Mouse (Mus musculus): Measurements from ENCODE around the gene Arap2.
"Not testable (repeated sequence)": the region's sequence is repeated elsewhere in the genome, so short reads cannot be mapped to it uniquely, and the experiment has no call there.

Arap2 gene

DNA sequence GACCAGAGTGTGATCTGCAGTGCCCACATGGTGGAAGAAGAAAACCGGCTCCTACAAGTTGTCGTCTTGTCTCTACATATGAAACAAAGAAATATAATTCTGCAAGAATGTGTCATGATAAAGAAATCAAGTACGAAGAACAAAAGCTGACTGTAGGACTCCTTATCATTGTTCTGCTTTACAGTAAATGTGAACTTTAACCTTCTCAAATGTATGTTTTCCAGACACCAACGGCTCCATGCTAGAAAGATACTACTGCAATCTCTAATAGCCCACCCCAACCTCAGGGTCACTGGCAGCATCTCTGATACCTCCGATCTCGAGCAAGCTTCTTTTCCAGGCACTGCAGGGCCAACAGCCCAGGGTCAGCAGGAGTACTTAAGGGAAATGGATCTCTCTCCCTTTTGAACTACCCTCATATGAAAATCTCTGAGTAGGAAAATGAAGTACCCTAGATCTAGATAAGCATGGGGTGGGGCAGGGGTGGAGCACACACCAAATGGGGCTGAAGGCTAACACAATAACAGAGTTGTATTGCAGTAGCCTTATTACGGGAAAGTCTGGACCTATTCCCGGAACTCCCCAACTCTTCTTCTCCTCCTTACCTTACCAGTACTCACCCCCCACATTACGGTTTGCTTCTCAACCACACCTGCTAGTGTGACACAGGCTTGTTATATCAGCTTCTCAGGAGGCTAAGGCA is 22.6 kb downstream of the Arap2 start:
- DNase-seq (ENCODE audit: low spot score in 2 of 2), result no peak

GRCm38 (mm10) chr5:62739451-62740415 is 26.2 kb downstream of the Arap2 start:
- DNase-seq (ENCODE audit: low spot score in 2 of 2), result no peak

- DNase-seq (ENCODE audit: low spot score in 2 of 2), result not testable (repeated sequence)
Measured at GRCm38 (mm10) chr5:62730573-62730972, 35.4 kb downstream of the Arap2 start.

- DNase-seq (ENCODE audit: low spot score in 2 of 2), result no peak
Measured at GRCm38 (mm10) chr5:62725551-62725950, 40.4 kb downstream of the Arap2 start.

- no peak for DNase-seq (ENCODE audit: low spot score in 2 of 2)
Measured at GRCm38 (mm10) chr5:62723261-62724105, 42.5 kb downstream of the Arap2 start.

GRCm38 (mm10) chr5:62716468-62716867 is 49.5 kb downstream of the Arap2 start:
- DNase-seq (ENCODE audit: low spot score in 2 of 2), result no peak

- no peak for DNase-seq (ENCODE audit: low spot score in 2 of 2)
Measured at GRCm38 (mm10) chr5:62715977-62716376, 50.0 kb downstream of the Arap2 start.

- DNase-seq (ENCODE audit: low spot score in 2 of 2), result no peak
Measured at GRCm38 (mm10) chr5:62715436-62715835, 50.5 kb downstream of the Arap2 start.

DNA sequence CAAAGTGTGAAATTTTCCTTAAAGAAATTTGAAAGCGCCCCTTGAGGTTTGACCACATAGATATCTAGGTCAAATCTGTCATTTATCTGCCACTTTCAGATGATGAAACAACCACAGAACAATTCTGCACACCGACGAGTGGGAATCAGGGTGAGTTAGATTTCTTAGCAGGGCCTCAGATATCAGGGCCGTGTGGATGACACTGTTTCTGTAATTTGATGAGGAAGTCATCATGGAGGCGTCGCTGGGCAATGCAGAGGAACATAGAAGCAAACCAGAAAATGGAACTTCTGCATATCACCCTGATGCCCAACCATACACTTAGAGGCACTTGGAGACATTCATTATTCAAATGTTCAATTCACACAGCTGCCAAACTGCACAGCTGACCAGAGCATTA is 55.0 kb downstream of the Arap2 start:
- DNase-seq (ENCODE audit: low spot score in 2 of 2), result no peak

DNA sequence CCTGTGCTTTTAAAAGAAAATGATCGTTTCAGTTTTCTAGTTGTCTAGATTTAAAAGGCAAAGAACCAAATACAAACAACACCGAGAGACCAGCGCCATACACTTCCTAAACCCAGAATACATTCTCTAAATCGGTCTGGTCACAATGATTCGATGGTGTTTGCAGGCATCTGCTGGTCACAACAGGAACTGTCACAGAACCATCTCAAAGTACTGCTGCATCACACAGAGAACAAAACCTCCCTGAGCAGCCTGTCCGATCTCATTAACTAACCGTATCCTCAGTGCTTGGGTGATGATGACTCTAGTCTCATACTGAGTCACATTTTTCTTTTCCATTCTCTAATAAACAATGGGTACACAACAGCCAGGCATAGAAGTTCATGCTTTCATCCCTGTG is 59.1 kb downstream of the Arap2 start:
- no peak for DNase-seq (ENCODE audit: low spot score in 2 of 2)

GRCm38 (mm10) chr5:62689965-62690364 is 76.0 kb downstream of the Arap2 start:
- DNase-seq (ENCODE audit: low spot score in 2 of 2), result no peak

GRCm38 (mm10) chr5:62683751-62684150 is 82.2 kb downstream of the Arap2 start:
- DNase-seq (ENCODE audit: low spot score in 2 of 2), result no peak

- DNase-seq (ENCODE audit: low spot score in 2 of 2), result no peak
Measured at GRCm38 (mm10) chr5:62683207-62683606, 82.8 kb downstream of the Arap2 start.

GRCm38 (mm10) chr5:62677390-62677789 is 88.6 kb downstream of the Arap2 start:
- DNase-seq (ENCODE audit: low spot score in 2 of 2), result no peak

DNA sequence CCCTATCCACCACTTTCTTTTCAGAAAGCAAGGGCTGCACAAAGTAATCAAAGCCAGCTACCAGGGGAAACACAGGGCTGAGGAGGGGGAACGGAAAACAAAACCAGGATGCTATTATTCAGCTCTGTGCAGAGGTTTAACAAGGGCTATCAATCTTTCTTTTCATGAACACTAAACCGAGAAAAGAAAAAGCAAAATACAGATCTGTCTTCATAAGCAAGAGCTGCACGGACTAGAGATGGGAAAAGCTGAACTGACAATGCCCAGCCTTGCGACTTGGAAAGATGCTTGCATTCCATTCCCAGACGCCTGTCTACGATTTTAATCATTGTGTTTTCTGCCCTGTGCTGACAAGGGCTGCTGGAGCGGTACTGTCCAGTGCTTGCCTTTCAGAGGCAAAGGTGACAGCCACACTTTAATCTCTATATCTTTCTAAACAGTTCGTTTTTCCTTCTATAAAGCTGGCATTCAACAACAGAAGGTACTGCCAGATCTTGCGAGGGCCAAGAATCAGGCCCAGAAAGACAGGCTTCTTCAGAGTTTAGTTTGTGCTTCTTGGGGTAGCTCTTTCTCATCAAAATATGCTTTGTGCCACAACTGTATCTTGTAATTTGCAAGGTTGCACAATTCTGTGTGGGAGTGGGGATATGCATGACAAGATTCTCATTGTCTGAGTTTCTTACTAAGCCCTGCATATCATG is 93.1 kb downstream of the Arap2 start:
- no peak for DNase-seq (ENCODE audit: low spot score in 2 of 2)

DNA sequence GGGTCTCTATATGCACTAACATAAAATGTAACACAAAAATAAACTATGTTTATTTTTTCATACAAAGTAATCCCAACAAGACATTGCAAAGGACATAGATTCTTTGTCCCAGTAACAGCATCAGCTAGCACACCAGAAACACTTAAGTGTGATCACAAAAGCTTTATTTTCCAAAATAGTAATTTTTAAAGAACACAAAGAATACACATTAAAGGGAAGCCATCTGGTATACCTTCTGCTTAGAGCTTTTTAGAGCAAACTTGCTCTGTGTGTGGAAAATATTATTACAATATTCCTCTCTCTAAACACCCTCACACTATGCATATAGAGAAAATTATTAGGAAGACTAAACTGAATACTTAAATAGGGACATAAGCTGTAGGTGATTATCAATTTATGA is 100.6 kb downstream of the Arap2 start:
- no peak for DNase-seq (ENCODE audit: low spot score in 2 of 2)

GRCm38 (mm10) chr5:62664847-62665246 is 101.1 kb downstream of the Arap2 start:
- DNase-seq (ENCODE audit: low spot score in 2 of 2), result no peak

DNA sequence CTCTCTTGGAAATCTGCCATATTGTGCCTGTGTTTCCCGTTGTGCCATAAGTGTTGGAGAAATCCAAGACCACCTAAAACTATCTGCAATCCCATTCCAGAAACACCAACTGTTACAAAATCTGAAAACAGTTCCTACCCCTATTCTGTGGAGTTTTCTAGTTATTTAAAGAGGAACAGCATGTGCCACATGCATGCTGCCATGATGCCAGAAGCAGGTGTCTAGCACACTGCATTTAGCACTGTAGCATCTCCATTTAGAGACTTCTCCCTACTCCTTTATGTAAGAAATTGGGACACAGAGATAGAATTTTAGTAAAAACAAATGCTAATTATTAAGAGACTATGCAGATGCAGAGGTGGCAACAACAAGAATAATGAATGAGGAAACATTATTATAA is 102.8 kb downstream of the Arap2 start:
- no peak for DNase-seq (ENCODE audit: low spot score in 2 of 2)

- DNase-seq (ENCODE audit: low spot score in 2 of 2), result no peak
Measured at GRCm38 (mm10) chr5:62653924-62654323, 112.0 kb downstream of the Arap2 start.

DNA sequence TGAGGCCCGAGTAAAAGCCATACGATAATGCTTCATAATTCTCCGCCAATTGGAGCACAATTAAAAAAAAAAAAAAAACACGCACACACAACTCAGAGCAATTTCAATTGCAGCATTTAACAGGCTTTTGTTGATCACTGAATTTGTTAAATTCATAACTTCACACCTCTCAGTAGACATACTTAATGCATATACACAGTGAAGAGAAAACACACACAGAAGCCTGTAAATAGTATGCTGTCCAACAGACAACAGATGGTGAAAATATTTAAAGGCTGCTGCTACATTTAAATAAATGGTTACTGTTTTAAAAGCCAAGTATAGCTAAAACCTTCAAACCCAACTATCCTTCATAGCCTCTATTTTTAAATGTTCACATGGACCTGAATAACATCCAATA is 123.6 kb downstream of the Arap2 start:
- DNase-seq (ENCODE audit: low spot score in 2 of 2), result no peak

DNA sequence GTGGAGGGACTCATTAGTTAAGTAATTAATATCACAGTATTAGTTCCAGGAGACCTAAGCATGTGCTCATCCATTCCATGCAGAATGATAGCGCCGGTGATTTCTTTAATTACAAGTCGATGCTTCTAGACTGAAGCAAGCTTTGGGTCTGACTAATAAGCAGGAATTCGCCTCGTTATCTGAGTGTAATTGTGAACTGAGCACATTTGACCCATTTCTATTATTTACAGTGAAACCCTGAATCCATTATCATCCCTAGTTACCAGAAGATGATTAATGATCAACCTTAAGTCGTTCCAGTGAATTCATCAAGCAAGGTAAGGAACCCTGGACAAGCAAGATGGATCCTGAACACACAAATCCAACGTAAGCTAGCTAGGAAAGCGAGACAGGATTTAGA is 125.5 kb downstream of the Arap2 start:
- no peak for DNase-seq (ENCODE audit: low spot score in 2 of 2)
